Mouse (Mus musculus) cerebellum, postnatal 36 days (tissue): ENCODE results near the gene Plppr3.
A peak's percentile ranks its signal among the peaks of the same experiment; 100 is the strongest.

ENCODE experiments used
- DNase-seq, 2 experiments: peaks; one replicate each; pipeline ENCODE4 v3.0.0; 2021 to 2022; ENCODE audit warnings: mixed read lengths in 2 of 2

The Plppr3 gene

DNA sequence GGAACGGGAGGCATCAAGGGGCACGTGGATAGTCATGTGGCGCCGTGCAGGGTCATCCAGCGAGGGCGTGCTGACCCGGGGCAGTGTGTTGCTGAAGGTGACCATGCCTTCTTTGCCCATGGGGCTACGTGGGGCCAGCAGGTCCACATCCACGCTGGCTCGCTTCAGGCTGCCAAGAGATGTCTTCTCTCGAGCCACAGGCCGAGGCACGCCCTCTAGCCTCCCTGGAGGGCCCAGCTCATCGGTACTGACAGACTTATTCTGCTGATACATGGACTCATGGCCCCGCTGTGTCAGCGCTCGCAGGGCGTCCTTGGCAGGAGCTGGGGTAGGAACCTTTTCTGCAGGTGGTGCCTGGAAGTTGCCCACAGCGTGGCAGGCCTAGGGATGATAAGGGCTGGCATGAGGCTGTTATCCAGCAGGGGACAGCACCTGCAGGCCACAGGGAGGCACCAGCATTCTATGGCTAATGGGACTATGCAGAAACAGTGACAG lies 8.6 kb downstream of the Plppr3 start:
- DNase-seq = peak; percentile 44 to 52

DNA sequence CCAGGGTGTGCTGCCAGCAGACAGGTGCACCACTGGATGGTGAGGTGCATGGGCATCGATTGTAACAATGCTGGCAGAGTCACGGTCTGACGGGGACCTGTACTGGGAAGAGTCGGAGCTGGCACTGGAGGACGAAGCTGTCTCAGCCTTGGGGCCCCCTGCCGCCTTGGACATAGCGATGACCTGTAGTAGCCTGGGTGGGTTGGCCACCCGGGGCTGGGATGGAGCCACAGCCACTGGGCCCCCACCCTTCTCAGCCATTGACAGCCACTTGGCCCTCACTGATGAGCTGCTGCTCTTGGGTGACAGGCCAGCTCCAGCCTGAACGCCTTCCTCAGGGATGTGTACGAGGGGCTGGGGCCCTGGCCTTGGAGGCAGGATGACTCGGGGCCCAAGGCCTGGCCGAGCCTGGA lies 9.2 kb downstream of the Plppr3 start:
- DNase-seq = no peak

- no peak for DNase-seq
Measured at GRCm38 (mm10) chr10:79864351-79865188, 9.9 kb downstream of the Plppr3 start.

- no peak for DNase-seq
Measured at GRCm38 (mm10) chr10:79862925-79863324, 11.5 kb downstream of the Plppr3 start.

DNA sequence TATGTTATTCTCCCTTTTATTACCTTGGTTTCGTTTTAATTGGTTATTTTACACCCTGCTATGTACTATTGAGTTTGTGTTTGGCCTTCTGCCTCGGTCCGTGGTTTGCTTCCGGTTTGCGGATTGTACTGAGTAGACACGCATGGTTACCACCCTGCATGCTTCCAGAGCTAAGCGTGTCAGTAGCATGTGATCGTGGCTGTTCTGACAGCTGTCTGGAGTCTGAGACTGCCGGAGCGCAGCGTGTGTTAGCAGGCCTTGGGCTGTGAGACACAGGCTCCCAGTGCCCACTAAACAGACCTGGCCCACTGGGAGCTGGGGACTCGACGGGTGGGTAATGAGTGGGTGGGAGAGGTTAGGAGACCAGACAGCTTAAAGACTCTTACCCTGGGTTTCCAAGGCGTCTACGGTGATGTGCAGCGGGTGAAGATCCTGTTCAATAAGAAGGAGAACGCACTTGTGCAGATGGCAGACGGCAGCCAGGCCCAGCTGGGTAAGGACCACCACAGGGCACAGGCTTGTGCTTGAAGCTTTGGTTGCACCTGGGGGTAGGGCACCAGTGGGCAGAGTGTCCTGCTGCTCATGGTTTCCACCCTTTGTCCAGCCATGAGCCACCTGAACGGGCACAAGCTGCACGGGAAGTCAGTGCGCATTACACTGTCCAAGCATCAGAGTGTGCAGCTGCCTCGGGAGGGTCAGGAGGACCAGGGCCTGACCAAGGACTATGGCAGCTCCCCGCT lies 12.2 kb downstream of the Plppr3 start:
- no peak for DNase-seq

DNA sequence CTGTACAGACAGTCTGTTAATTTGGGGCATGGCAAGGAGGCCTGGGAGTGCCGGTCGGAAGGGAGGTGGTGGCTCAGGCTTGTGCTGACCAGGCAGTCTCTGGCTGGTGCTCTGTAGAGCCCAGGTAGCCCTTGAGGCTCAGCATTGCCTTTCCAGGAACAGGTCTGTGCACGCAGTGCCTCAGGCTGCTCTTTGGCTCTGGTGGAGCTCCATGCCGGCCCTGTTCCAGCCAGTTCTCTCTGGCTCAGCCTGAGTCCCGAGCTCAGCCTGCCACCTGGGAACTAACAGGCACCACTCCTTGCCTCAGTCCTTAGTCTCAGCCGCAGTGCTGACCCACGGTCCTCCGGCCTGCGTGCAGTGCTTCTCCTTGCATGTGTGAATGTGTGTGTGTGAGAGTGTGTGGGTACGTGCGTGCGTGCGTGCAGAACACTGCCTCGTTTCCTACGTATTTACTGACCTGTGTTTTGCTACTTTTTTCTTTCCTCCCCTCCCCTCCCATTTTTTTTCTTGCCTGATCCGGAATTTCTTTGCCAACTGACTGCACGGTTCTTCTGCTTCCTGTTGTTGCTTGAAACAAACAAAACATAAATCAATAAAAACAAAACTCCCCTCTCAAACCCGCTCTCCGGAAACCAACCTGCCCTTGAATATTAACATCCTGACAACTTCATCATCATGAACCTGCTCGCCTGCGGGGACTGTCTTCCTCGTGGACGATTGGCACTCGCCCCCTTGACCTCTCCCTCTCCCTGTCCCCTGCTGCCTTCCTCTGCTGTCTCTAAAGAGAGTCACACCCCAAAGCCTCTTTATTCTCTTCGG lies 13.0 kb downstream of the Plppr3 start:
- peak; percentile 75 to 76 for DNase-seq

- DNase-seq = no peak
Measured at GRCm38 (mm10) chr10:79860079-79860911, 14.1 kb downstream of the Plppr3 start.

DNA sequence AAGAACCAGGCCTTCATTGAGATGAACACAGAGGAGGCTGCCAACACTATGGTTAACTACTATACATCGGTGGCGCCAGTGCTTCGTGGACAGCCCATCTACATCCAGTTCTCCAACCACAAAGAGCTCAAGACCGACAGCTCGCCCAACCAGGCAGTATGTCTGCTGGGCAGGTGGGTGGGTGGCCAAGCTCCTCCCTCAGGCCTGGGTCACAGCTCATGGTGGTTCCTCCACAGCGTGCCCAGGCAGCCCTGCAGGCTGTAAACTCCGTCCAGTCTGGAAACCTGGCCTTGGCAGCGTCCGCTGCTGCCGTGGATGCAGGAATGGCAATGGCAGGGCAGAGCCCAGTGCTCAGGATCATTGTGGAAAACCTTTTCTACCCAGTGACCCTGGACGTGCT lies 15.3 kb downstream of the Plppr3 start:
- no peak for DNase-seq

- DNase-seq = peak in 1 of 2 experiments; percentile 57
Measured at GRCm38 (mm10) chr10:79858416-79859074, 15.9 kb downstream of the Plppr3 start.

DNA sequence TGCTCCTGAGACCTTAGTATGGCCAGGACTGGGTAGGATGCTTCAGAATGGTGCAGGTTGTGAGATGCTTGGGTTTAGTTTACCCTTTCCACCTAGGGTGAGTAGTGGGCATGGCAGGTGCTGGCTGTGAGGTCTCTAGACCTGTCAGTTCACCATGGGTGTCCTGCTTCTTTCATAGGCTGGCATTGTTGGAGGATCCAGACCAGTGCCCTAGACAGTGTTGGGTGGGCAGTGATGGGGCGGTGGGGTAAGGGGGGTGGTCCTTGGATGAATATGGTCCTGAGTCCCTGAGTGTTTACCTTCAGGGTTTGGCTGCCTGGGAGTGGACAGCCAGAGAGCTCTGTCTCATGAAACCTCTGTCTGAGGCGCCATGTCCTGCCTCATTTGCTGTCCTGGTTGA lies 16.5 kb downstream of the Plppr3 start:
- no peak for DNase-seq

- peak in 1 of 2 experiments; percentile 43 for DNase-seq
Measured at GRCm38 (mm10) chr10:79857452-79857811, 17.0 kb downstream of the Plppr3 start.

- DNase-seq = no peak
Measured at GRCm38 (mm10) chr10:79856704-79857451, 17.6 kb downstream of the Plppr3 start.

DNA sequence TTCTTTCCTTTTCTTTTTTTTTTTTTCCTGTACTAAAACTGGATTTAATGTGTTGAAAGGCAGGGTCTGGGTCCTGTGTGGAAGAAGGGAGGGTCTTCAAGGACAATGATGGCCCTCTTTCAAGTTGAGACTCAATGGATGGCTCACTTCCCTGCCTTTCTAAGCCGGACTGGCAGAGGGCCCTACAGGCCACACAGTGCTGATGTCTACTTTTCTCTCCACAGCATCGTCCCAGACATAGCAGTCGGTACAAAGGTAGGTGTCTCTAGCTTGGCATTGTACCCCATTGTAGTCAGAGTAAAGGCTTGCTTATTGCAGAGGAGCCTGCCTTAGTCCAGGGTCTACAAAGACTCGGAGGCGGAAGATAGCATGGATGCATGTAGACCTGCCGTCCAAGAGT lies 18.2 kb downstream of the Plppr3 start:
- no peak for DNase-seq

DNA sequence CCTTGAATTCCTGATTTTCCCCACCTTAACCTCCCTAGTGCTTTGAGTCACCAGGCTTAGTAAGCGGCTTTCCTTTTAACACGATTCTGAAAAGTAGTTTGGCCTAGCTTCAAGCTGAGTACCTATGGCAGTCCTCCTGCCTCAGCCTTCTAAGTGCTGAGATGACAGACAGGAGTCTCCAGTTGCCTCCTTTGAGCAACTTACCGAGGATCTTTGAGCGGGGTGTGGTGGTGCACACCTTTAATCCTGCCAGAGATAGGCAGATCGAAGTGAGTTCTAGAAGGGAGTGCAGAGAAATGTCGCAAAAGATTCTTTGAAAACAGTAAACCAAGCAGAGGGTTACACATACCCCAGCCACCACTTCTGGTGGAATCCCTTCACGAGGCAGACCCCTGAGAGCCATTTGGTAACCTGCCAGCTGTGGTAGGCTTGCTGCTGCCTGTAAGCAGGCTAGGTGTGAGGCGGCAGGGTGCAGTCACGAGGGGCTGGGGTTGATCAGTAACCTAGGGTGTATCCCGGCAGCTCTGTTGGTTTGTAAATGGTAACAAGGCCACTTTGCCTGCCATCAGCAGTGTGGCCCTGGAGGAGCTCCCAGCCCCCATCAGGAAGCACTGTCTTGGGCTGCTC lies 18.8 kb downstream of the Plppr3 start:
- DNase-seq = peak in 1 of 2 experiments; percentile 37

- peak; percentile 59 to 67 for DNase-seq
Measured at GRCm38 (mm10) chr10:79854801-79855541, 19.5 kb downstream of the Plppr3 start.

GRCm38 (mm10) chr10:79853860-79854795 lies 20.3 kb downstream of the Plppr3 start, which contains the start of gene Ptbp1:
Ptbp1 (plus strand) TSS chr10:79854427.
- DNase-seq = peak; percentile 99

- DNase-seq = peak; percentile 82 to 84
Measured at GRCm38 (mm10) chr10:79853392-79853791, 21.0 kb downstream of the Plppr3 start.

DNA sequence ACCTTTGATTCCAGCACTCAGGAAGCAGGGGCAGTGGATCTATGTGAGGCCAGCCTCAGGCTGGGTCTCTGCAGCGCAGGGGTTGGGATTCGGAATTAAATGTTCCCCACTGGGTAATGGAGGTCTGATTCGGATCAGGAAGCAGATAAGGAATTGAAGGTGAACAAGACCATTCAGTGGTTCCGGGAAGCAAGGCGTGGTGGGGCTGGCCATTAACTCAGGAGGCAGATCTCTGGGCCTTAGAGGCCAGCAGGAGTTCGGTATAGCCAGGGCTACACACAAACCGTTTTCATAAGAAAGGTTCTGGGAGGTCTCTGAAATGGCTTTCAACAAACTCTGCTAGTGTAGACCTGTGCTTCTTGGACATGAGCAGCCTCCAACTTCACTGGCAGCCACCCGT lies 21.6 kb downstream of the Plppr3 start:
- DNase-seq = no peak
